Mouse (Mus musculus): Measurements from ENCODE around the gene Htra1.

DNA sequence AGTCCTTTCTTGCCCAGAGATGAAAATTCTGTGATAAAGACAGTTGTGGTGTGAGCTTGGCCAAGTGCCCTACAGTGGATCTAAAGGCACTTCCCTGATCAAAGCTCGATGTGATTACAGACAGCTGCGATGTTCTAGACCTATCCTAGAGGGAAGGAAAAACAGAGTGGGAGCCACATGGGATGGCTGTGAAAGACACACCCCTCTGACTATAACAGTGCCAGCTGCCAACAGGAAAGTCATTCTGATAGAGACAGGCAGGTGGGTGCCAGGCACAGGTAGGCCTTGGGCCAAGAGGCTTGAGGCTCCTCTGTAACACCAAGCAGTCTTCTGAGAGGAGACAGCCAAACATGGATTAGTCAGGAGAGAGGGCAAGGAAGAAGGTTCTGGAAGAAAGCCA lies 83.3 kb downstream of the Htra1 start:
- TF ChIP-seq CHD2 (IDR thresholded peaks at IDR 0.05; ENCODE audit: low read length) (no peak), CTCF (IDR thresholded peaks at IDR 0.05 in 2 of 3, conservative IDR thresholded peaks at IDR 0.05 in 1 of 3; ENCODE audit: control insufficient read depth in 1 of 3, insufficient read depth in 1 of 3, low read depth in 2 of 3, low read length in 3 of 3, poor library complexity in 1 of 3, severe bottlenecking in 1 of 3) (no peak), GATA1 (IDR thresholded peaks at IDR 0.05; ENCODE audit: low read depth, low read length) (no peak), POLR2A (IDR thresholded peaks at IDR 0.05; ENCODE audit: control insufficient read depth in 1 of 2, insufficient read depth in 1 of 2, low read depth in 1 of 2, low read length in 2 of 2, poor library complexity in 1 of 2) (no peak)
